In the genomic region with DNA sequence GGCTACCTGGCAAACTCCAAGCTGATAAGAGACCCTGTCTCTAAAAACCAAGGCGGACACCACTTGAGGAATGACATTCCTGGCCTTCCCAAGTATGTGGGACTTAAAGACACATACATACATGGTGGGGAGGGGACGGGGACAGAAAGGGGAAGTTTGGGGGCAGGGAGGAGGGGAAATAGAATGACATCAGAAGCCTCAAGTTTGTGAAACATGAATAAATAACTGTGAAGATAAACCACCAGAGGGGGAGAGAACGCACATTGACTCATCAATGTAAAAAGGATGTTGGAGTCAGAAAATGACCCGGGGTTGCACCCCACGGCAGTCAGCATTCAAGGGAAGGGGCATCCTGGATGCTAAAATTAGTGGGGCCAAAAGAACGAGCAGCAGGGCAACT, we compare ENCODE assay signal across 20 mouse cellular contexts. TPM values are rescaled to one million over a fixed set of nuclear protein-coding genes. Genes with fewer than 3 reads are reported as not detected.
"Had no signal": no experiment of that assay in that cellular context is flagged by ENCODE, and none has a peak within 500 bp of the region (broad histone marks: within the 10 kb centered on the region; RNA-seq: fewer than 3 reads in every experiment).

No protein-coding gene starts in this region.

- ATAC-seq: liver, embryonic 12.5 days; midbrain, embryonic 16.5 days had no signal

- H3K4me2 ChIP-seq: limb, embryonic 13.5 days; liver, embryonic 12.5 days; liver, embryonic 15.5 days; lung, embryonic 15.5 days; midbrain, embryonic 12.5 days; neural tube, embryonic 13.5 days had no signal

- H3K9me3 ChIP-seq: limb, embryonic 10.5 days; limb, embryonic 13.5 days; liver, embryonic 12.5 days; liver, embryonic 15.5 days; lung, embryonic 15.5 days; midbrain, embryonic 12.5 days; neural tube, embryonic 13.5 days had no signal

- H3K4me3 ChIP-seq: limb, embryonic 10.5 days; limb, embryonic 13.5 days; liver, embryonic 12.5 days; liver, embryonic 15.5 days; lung, embryonic 15.5 days; midbrain, embryonic 12.5 days; myocyte; neural tube, embryonic 13.5 days had no signal

- H3K4me1 ChIP-seq: lung, embryonic 15.5 days had no signal

- H3K36me3 ChIP-seq: limb, embryonic 10.5 days; limb, embryonic 13.5 days; liver, embryonic 12.5 days; liver, embryonic 15.5 days; lung, embryonic 15.5 days; midbrain, embryonic 12.5 days; neural tube, embryonic 13.5 days had no signal

- H3K27ac ChIP-seq: limb, embryonic 10.5 days; limb, embryonic 13.5 days; liver, embryonic 12.5 days; liver, embryonic 15.5 days; lung, embryonic 15.5 days; midbrain, embryonic 12.5 days; neural tube, embryonic 13.5 days; stomach, postnatal 0 days had no signal

- H3K27me3 ChIP-seq: limb, embryonic 13.5 days; liver, embryonic 12.5 days; liver, embryonic 15.5 days; lung, embryonic 15.5 days; midbrain, embryonic 12.5 days; neural tube, embryonic 13.5 days had no signal

- H3K9ac ChIP-seq: limb, embryonic 13.5 days; liver, embryonic 12.5 days; liver, embryonic 15.5 days; lung, embryonic 15.5 days; midbrain, embryonic 12.5 days; neural tube, embryonic 13.5 days had no signal

- DNase-seq: kidney, adult 9 months; kidney, postnatal 14 days; kidney, postnatal 4 days; liver; lung, adult 18-20 months; lung, postnatal 10 days; lung, postnatal 36 days; thymus, adult 2 months; thymus, postnatal 14 days had no signal

RNA-seq across cellular contexts. Expression of a gene that starts 53.2 kb away (rescaled TPM):
- total RNA-seq: monocyte, adult 5-6 weeks had no signal
